Comparison of ENCODE assay signal across 7 mouse cellular contexts in genomic region chr16:38562968-38563327, GRCm38 (mm10). TPM values are rescaled to one million over a fixed set of nuclear protein-coding genes. Genes with fewer than 3 reads are reported as not detected.
DNase-seq lines count a peak whose midpoint lies in the region; ATAC-seq and TF ChIP-seq lines count a peak whose summit lies in the region.

No protein-coding gene starts in this region.

- DNase-seq in spleen, adult 2 months (ENCODE audit: low read depth in 1 of 2, low spot score in 2 of 2): no peak
- no peak for DNase-seq in spleen, postnatal 36 days (ENCODE audit: low spot score in 2 of 2)
- DNase-seq in forebrain, embryonic 11.5 days (ENCODE audit: low spot score): no peak
- no peak for DNase-seq in liver, embryonic 13.5 days
- DNase-seq in adrenal gland, postnatal 10 days: no peak
- DNase-seq in retina, postnatal 1 day: no peak
- DNase-seq in cerebellum, adult 9-10 months: no peak

- H3K9ac ChIP-seq in forebrain, embryonic 11.5 days (ENCODE audit: low read length): peak overlapping the region; percentile 72
- peak overlapping the region; percentile 81 for H3K9ac ChIP-seq in liver, embryonic 13.5 days

- no peak for TF ChIP-seq CTCF in spleen, adult 2 months (IDR thresholded peaks at IDR 0.05; ENCODE audit: extremely low read depth, insufficient read depth, insufficient read length, insufficient replicate concordance)

- peak; percentile 80; the same call in 1 of the 2 replicates for ATAC-seq in forebrain, embryonic 11.5 days (replicated peaks; ENCODE audit: low FRiP score)
- ATAC-seq in liver, embryonic 13.5 days (ENCODE audit: low read depth): peak; percentile 69

- peak overlapping the region; percentile 92 for H3K4me3 ChIP-seq in spleen, adult 2 months (ENCODE audit: extremely low read depth, insufficient read depth, insufficient read length)
- H3K4me3 ChIP-seq in forebrain, embryonic 11.5 days (ENCODE audit: low read depth, low read length): peak overlapping the region; percentile 75
- H3K4me3 ChIP-seq in liver, embryonic 13.5 days (replicated peaks): peak overlapping the region; percentile 74

- no peaks in the 10 kb centered on the region for H3K4me1 ChIP-seq in spleen, adult 2 months (ENCODE audit: control insufficient read depth, insufficient read depth, insufficient read length)
- H3K4me1 ChIP-seq in forebrain, embryonic 11.5 days (replicated peaks; ENCODE audit: control insufficient read depth, insufficient read depth, low read length): no peaks in the 10 kb centered on the region; the same call in 1 of the 2 replicates
- H3K4me1 ChIP-seq in liver, embryonic 13.5 days (replicated peaks): peaks cover 20% of the 10 kb centered on the region

- H3K4me2 ChIP-seq in forebrain, embryonic 11.5 days (ENCODE audit: low read depth, low read length, severe bottlenecking): peak overlapping the region; percentile 57
- H3K4me2 ChIP-seq in liver, embryonic 13.5 days: peak overlapping the region; percentile 74

- 2% methylated on average over 25 of the region's 25 CpGs for WGBS in spleen, adult 2 months
- WGBS in forebrain, embryonic 11.5 days: under 1% methylated on average over 25 of the region's 25 CpGs
- WGBS in liver, embryonic 13.5 days (ENCODE audit: insufficient replicate concordance): under 1% methylated on average over 25 of the region's 25 CpGs

- H3K27me3 ChIP-seq in spleen, adult 2 months (ENCODE audit: control insufficient read depth, insufficient read depth, low read length): no peaks in the 10 kb centered on the region
- H3K27me3 ChIP-seq in forebrain, embryonic 11.5 days (ENCODE audit: control insufficient read depth, insufficient read depth, low read length): no peaks in the 10 kb centered on the region
- peaks cover 13% of the 10 kb centered on the region for H3K27me3 ChIP-seq in liver, embryonic 13.5 days

- H3K27ac ChIP-seq in spleen, adult 2 months (ENCODE audit: insufficient read depth, low read length): peak overlapping the region; percentile 30; the same call in 1 of the 2 replicates
- H3K27ac ChIP-seq in forebrain, embryonic 11.5 days (ENCODE audit: low read depth, low read length): peak overlapping the region; percentile 20; the same call in 1 of the 2 replicates
- peak overlapping the region; percentile 72 for H3K27ac ChIP-seq in liver, embryonic 13.5 days

- H3K36me3 ChIP-seq in spleen, adult 2 months (ENCODE audit: control insufficient read depth, insufficient read depth, low read length): peaks cover 9% of the 10 kb centered on the region
- H3K36me3 ChIP-seq in forebrain, embryonic 11.5 days (ENCODE audit: control insufficient read depth, insufficient read depth, low read length): peaks cover 2% of the 10 kb centered on the region; the same call in 1 of the 2 replicates
- H3K36me3 ChIP-seq in liver, embryonic 13.5 days: peaks cover 30% of the 10 kb centered on the region

- H3K9me3 ChIP-seq in forebrain, embryonic 11.5 days (ENCODE audit: control insufficient read depth, low read length): no peaks in the 10 kb centered on the region
- no peaks in the 10 kb centered on the region for H3K9me3 ChIP-seq in liver, embryonic 13.5 days (replicated peaks)

- no peak for TF ChIP-seq POLR2A in spleen, adult 2 months (IDR thresholded peaks at IDR 0.05; ENCODE audit: low read depth, low read length)

RNA-seq across cellular contexts. Expression of gene Tmem39a, which starts 4.5 kb away (rescaled TPM):
- 37.5 and 38.3 TPM in 2 replicates for polyA plus RNA-seq in spleen, adult 2 months (2012; rRNA removed)
- polyA plus RNA-seq in forebrain, embryonic 11.5 days (2014; fragmentation: Nextera tagmentation; extraction: Ambion mirVana): 77.6 and 85.0 TPM in 2 replicates
- polyA plus RNA-seq in liver, embryonic 13.5 days (2015; fragmentation: Nextera tagmentation; extraction: Ambion mirVana): 33.8 and 37.1 TPM in 2 replicates
- total RNA-seq in adrenal gland, postnatal 10 days (2021): 10 to 100 TPM; 57.2 to 60.1 TPM

RNA-seq across cellular contexts. Expression of gene Poglut1, which starts 12.9 kb away (rescaled TPM):
- 17.9 and 18.2 TPM in 2 replicates for polyA plus RNA-seq in spleen, adult 2 months (2012; rRNA removed)
- polyA plus RNA-seq in forebrain, embryonic 11.5 days (2014; fragmentation: Nextera tagmentation; extraction: Ambion mirVana): 72.4 and 75.5 TPM in 2 replicates
- 11.7 and 13.1 TPM in 2 replicates for polyA plus RNA-seq in liver, embryonic 13.5 days (2015; fragmentation: Nextera tagmentation; extraction: Ambion mirVana)
- 10 to 100 TPM; 20.4 to 25.6 TPM for total RNA-seq in adrenal gland, postnatal 10 days (2021)

RNA-seq across cellular contexts. Expression of gene Timmdc1, which starts 40.5 kb away (rescaled TPM):
- polyA plus RNA-seq in spleen, adult 2 months (2012; rRNA removed): 7.8 and 14.8 TPM in 2 replicates
- polyA plus RNA-seq in forebrain, embryonic 11.5 days (2014; fragmentation: Nextera tagmentation; extraction: Ambion mirVana): 30.2 and 31.3 TPM in 2 replicates
- 18.1 and 18.9 TPM in 2 replicates for polyA plus RNA-seq in liver, embryonic 13.5 days (2015; fragmentation: Nextera tagmentation; extraction: Ambion mirVana)
- 10 to 100 TPM; 43.5 to 52.7 TPM for total RNA-seq in adrenal gland, postnatal 10 days (2021)

Comparison
In these comparisons a context has a peak if more than half of its experiments do, and no peak if none do; other contexts are left out.
1. H3K27ac ChIP-seq: peak in every context shown above with its lines; median percentile 72 in liver, embryonic 13.5 days; 30 in spleen, adult 2 months; 20 in forebrain, embryonic 11.5 days.